Mouse (Mus musculus) heart, adult 2 months (tissue): Measurements from ENCODE around the gene Bcl2l13. TPM values are rescaled to one million over a fixed set of nuclear protein-coding genes. Genes with fewer than 3 reads are reported as not detected.

Experiments
- DNase-seq, 2 experiments: peaks; one replicate each; pipeline ENCODE4 v3.0.0; 2021
- H3K27ac ChIP-seq: fragments of 200-600 bp; 2 replicates; pipeline ENCODE4 v1.8.1; 2022
- H3K27me3 ChIP-seq: fragments of 200-500 bp; 2 replicates; pipeline ENCODE4 v1.6.1; 2012; ENCODE audit warnings: mild to moderate bottlenecking, low read length, inconsistent platforms, mixed read lengths; ENCODE audit not compliant: control insufficient read depth, insufficient read depth
- H3K36me3 ChIP-seq: fragments of 200-500 bp; 2 replicates; pipeline ENCODE4 v1.6.1; 2012; ENCODE audit warnings: low read length, inconsistent platforms; ENCODE audit not compliant: control insufficient read depth, insufficient read depth
- H3K4me1 ChIP-seq: fragments of 200-500 bp; 2 replicates; pipeline ENCODE4 v1.6.1; 2011; ENCODE audit warnings: low read length; ENCODE audit not compliant: control insufficient read depth, insufficient read depth
- H3K4me3 ChIP-seq: fragments of 200-600 bp; 2 replicates; pipeline ENCODE4 v1.8.1; 2022
- H3K79me2 ChIP-seq: fragments of 200-500 bp; replicated peaks from 2 replicates; pipeline ENCODE4 v1.6.1; 2012; ENCODE audit warnings: mild to moderate bottlenecking, inconsistent platforms, low read length, moderate library complexity, mixed read lengths; ENCODE audit not compliant: control insufficient read depth, insufficient read depth
- H3K9ac ChIP-seq: fragments of 200-500 bp; 2 replicates; pipeline ENCODE4 v1.6.1; 2012; ENCODE audit warnings: low read depth, mild to moderate bottlenecking, control low read depth, inconsistent platforms, low read length, mixed read lengths
- CTCF ChIP-seq: fragments of 200-600 bp; IDR thresholded peaks from 2 replicates; pipeline ENCODE4 v1.8.1; 2022; ENCODE audit warnings: antibody characterized with exemption, mild to moderate bottlenecking, moderate library complexity
- EP300 ChIP-seq: fragments of 200-500 bp; IDR thresholded peaks from 2 replicates; pipeline ENCODE4 v1.6.1; 2011; ENCODE audit warnings: low read depth, low read length, control low read depth; ENCODE audit not compliant: insufficient read depth
- POLR2A ChIP-seq: fragments of 200-500 bp; IDR thresholded peaks from 2 replicates; pipeline ENCODE4 v1.6.1; 2011; ENCODE audit warnings: mild to moderate bottlenecking, low read depth, low read length, control low read depth; ENCODE audit not compliant: insufficient read depth
- WGBS: fragments of 180-500 bp; shearing (Covaris S2); methylation state at CpG from one replicate; pipeline ENCODE4 v1.1.7; 2018; 5-methylcytosine and 5-hydroxymethylcytosine counted together
- intact Hi-C: fragments of 180-260 bp; cut with DNase I; formaldehyde crosslinking; loops from one replicate; pipeline ENCODE4 v1.15.1; 2025
- polyA plus RNA-seq: library from polyadenylated mRNA; depleted of rRNA; stranded (reverse); fragments of >200 nt; gene quantifications from 2 replicates; pipeline ENCODE4 v1.2.3, GENCODE M21; 2012
- total RNA-seq, 2 experiments: library from RNA; stranded (reverse); gene quantifications; 2 replicates each; pipeline ENCODE4 v1.2.3; 2021

The Bcl2l13 gene
- total and polyA plus RNA-seq, 3 experiments: 36.2 to 84.8 (median 72.5) TPM

GRCm38 (mm10) chr6:120873874-120874273 lies 37.9 kb downstream of the Bcl2l13 start:
- H3K9ac ChIP-seq: no peak overlapping the region
- no peak for DNase-seq
- H3K27me3 ChIP-seq: no peaks in the 10 kb centered on the region
- TF ChIP-seq POLR2A (no peak), EP300 (no peak), CTCF (no peak)
- H3K4me1 ChIP-seq: peaks cover 3% of the 10 kb centered on the region; the same call in 1 of the 2 replicates
- peaks cover under 1% of the 10 kb centered on the region for H3K36me3 ChIP-seq
- no peak overlapping the region for H3K4me3 ChIP-seq
- intact Hi-C loops: no loop called here
- 36% methylated on average over 9 of the region's 9 CpGs for WGBS
- no peaks in the 10 kb centered on the region for H3K79me2 ChIP-seq
- H3K27ac ChIP-seq: no peak overlapping the region

- TF ChIP-seq POLR2A (no peak), EP300 (no peak), CTCF (no peak)
- Histone ChIP-seq H3K36me3 (peaks cover 5% of the 10 kb centered on the region), H3K27ac (no peak overlapping the region), H3K4me1 (peaks cover 1% of the 10 kb centered on the region; the same call in 1 of the 2 replicates), H3K9ac (no peak overlapping the region), H3K4me3 (no peak overlapping the region), H3K79me2 (no peaks in the 10 kb centered on the region), H3K27me3 (no peaks in the 10 kb centered on the region)
- intact Hi-C loops: no loop called here
- DNase-seq: peak in 1 of 2 experiments; percentile 31
- 53% methylated on average over 5 of the region's 5 CpGs for WGBS
Measured at GRCm38 (mm10) chr6:120879046-120879445, 43.0 kb downstream of the Bcl2l13 start.

- 95% methylated on average over 6 of the region's 6 CpGs for WGBS
- TF ChIP-seq EP300 (no peak), CTCF (no peak), POLR2A (no peak)
- intact Hi-C loops: no loop called here
Measured at GRCm38 (mm10) chr6:120884436-120884835, 48.4 kb downstream of the Bcl2l13 start.

GRCm38 (mm10) chr6:120886696-120887095 lies 50.7 kb downstream of the Bcl2l13 start:
- intact Hi-C loops: no loop called here
- no peak for DNase-seq
- no peak overlapping the region for H3K9ac ChIP-seq

More at GRCm38 (mm10) chr6:120884436-120884835, 48.4 kb downstream of the Bcl2l13 start:
- no peak for DNase-seq
- Histone ChIP-seq H3K27ac (no peak overlapping the region), H3K4me1 (no peaks in the 10 kb centered on the region), H3K27me3 (no peaks in the 10 kb centered on the region), H3K79me2 (no peaks in the 10 kb centered on the region), H3K4me3 (no peak overlapping the region), H3K36me3 (no peaks in the 10 kb centered on the region; the same call in 1 of the 2 replicates), H3K9ac (no peak overlapping the region)

GRCm38 (mm10) chr6:120894089-120894488 lies 58.1 kb downstream of the Bcl2l13 start:
- no peak overlapping the region for H3K27ac ChIP-seq
- no peak overlapping the region for H3K4me3 ChIP-seq
- TF ChIP-seq POLR2A (no peak), EP300 (no peak), CTCF (no peak)
- no peaks in the 10 kb centered on the region for H3K27me3 ChIP-seq
- no peak overlapping the region for H3K9ac ChIP-seq
- WGBS: 90% methylated on average over 9 of the region's 9 CpGs
- no peaks in the 10 kb centered on the region for H3K79me2 ChIP-seq
- no peak for DNase-seq
- intact Hi-C loops: loop anchor here (10.0 kb wide), 1 partner anchor 231 kb away; no protein-coding TSS in a partner anchor
- H3K36me3 ChIP-seq: no peaks in the 10 kb centered on the region
- H3K4me1 ChIP-seq: no peaks in the 10 kb centered on the region

More at GRCm38 (mm10) chr6:120886696-120887095, 50.7 kb downstream of the Bcl2l13 start:
- Histone ChIP-seq H3K4me1 (no peaks in the 10 kb centered on the region), H3K27ac (no peak overlapping the region), H3K27me3 (no peaks in the 10 kb centered on the region), H3K79me2 (no peaks in the 10 kb centered on the region), H3K36me3 (no peaks in the 10 kb centered on the region), H3K4me3 (no peak overlapping the region)
- TF ChIP-seq POLR2A (no peak), EP300 (no peak), CTCF (no peak)
- WGBS: 81% methylated on average over 17 of the region's 17 CpGs

- 83% methylated on average over 9 of the region's 9 CpGs for WGBS
- H3K36me3 ChIP-seq: no peaks in the 10 kb centered on the region
- H3K79me2 ChIP-seq: no peaks in the 10 kb centered on the region
- no peaks in the 10 kb centered on the region for H3K27me3 ChIP-seq
- intact Hi-C loops: loop anchor here (10.0 kb wide), 1 partner anchor 230 kb away; no protein-coding TSS in a partner anchor
- H3K4me3 ChIP-seq: no peak overlapping the region
- H3K9ac ChIP-seq: no peak overlapping the region
- TF ChIP-seq POLR2A: no peak
- no peak for TF ChIP-seq CTCF
- TF ChIP-seq EP300: no peak
- DNase-seq: no peak
- no peaks in the 10 kb centered on the region for H3K4me1 ChIP-seq
- H3K27ac ChIP-seq: no peak overlapping the region
Measured at GRCm38 (mm10) chr6:120894524-120894923, 58.5 kb downstream of the Bcl2l13 start.
